Mouse (Mus musculus) stomach, postnatal 0 days (tissue): ENCODE data around the gene Nsl1. TPM values are rescaled to one million over a fixed set of nuclear protein-coding genes. Genes with fewer than 3 reads are reported as not detected.

Experiments
- ATAC-seq: fragments of 200-750 bp; cut with Nextera tagmentation; 2 replicates; pipeline ENCODE4 v1.8.0; 2017; ENCODE audit not compliant: low FRiP score, low TSS enrichment
- DNase-seq: peaks from one replicate; pipeline ENCODE4 v3.0.0-alpha.2; 2016; ENCODE audit warnings: low spot score
- H3K27ac ChIP-seq: fragments of 300-500 bp; sonication (generic); replicated peaks from 2 replicates; pipeline ENCODE4 v1.5.1; 2014; ENCODE audit warnings: mild to moderate bottlenecking, control low read depth
- H3K27me3 ChIP-seq: fragments of 300-500 bp; sonication (generic); 2 replicates; pipeline ENCODE4 v1.6.1; 2014; ENCODE audit warnings: low read length; ENCODE audit not compliant: control insufficient read depth, insufficient read depth
- H3K36me3 ChIP-seq: fragments of 300-500 bp; sonication (generic); 2 replicates; pipeline ENCODE4 v1.6.1; 2014; ENCODE audit warnings: low read length, mixed read lengths; ENCODE audit not compliant: control insufficient read depth, insufficient read depth
- H3K4me1 ChIP-seq: fragments of 300-500 bp; sonication (generic); replicated peaks from 2 replicates; pipeline ENCODE4 v1.6.1; 2014; ENCODE audit warnings: antibody characterized with exemption; ENCODE audit not compliant: control insufficient read depth, insufficient read depth
- H3K4me2 ChIP-seq: fragments of 300-500 bp; sonication (generic); replicated peaks from 2 replicates; pipeline ENCODE4 v1.6.1; 2014; ENCODE audit warnings: low read depth, mild to moderate bottlenecking, control low read depth, moderate library complexity
- H3K4me3 ChIP-seq: fragments of 300-500 bp; sonication (generic); 2 replicates; pipeline ENCODE4 v1.5.1; 2014; ENCODE audit warnings: low read depth, low read length, control low read depth
- H3K9ac ChIP-seq: fragments of 300-500 bp; sonication (generic); 2 replicates; pipeline ENCODE4 v1.6.1; 2014; ENCODE audit warnings: mild to moderate bottlenecking, low read length, control low read depth, mixed read lengths
- H3K9me3 ChIP-seq: fragments of 300-500 bp; sonication (generic); 2 replicates; pipeline ENCODE4 v1.6.1; 2016; ENCODE audit warnings: low read length; ENCODE audit not compliant: control insufficient read depth
- CTCF ChIP-seq: IDR thresholded peaks from 2 replicates; pipeline ENCODE4 v1.5.1; 2016; ENCODE audit warnings: antibody characterized with exemption, low read depth, mild to moderate bottlenecking, moderate library complexity
- EP300 ChIP-seq: optimal IDR thresholded peaks from 2 replicates; pipeline ENCODE3; 2016; ENCODE audit warnings: antibody characterized with exemption
- WGBS: fragments of 180-500 bp; shearing (Covaris S2); extraction: QIAGEN DNeasy Blood & Tissue Kit; methylation state at CpG from one replicate; pipeline ENCODE4 v1.1.7; 2014; 5-methylcytosine and 5-hydroxymethylcytosine counted together
- polyA plus RNA-seq: library from polyadenylated mRNA; unstranded; fragments of >200 nt; fragmentation: Nextera tagmentation; extraction: Ambion mirVana; gene quantifications from 2 replicates; pipeline ENCODE4 v1.2.1, GENCODE M21; 2015

Nsl1 gene
- polyA plus RNA-seq, 1 experiment from 2014 or later: 5.2 TPM

- 70% methylated on average over 7 of the region's 7 CpGs for WGBS
- Histone ChIP-seq H3K4me1 (no peaks in the 10 kb centered on the region), H3K27ac (no peak overlapping the region), H3K36me3 (no peaks in the 10 kb centered on the region), H3K4me3 (no peak overlapping the region), H3K9me3 (no peaks in the 10 kb centered on the region), H3K9ac (no peak overlapping the region), H3K27me3 (no peaks in the 10 kb centered on the region), H3K4me2 (no peak overlapping the region)
- TF ChIP-seq CTCF: no peak
- no peak for TF ChIP-seq EP300
- DNase-seq: no peak
- no peak for ATAC-seq
Observed at GRCm38 (mm10) chr1:191114868-191115267, 52.1 kb downstream of the Nsl1 start.

GRCm38 (mm10) chr1:191115514-191116238 is 52.9 kb downstream of the Nsl1 start:
- no peaks in the 10 kb centered on the region for H3K4me1 ChIP-seq
- H3K9me3 ChIP-seq: no peaks in the 10 kb centered on the region
- TF ChIP-seq EP300 (no peak), CTCF (no peak)
- H3K9ac ChIP-seq: no peak overlapping the region
- no peak for DNase-seq
- WGBS: 73% methylated on average over 11 of the region's 11 CpGs
- ATAC-seq: 0 out of 2 replicates have a peak, but pooled peaks have one; percentile 15
- no peak overlapping the region for H3K27ac ChIP-seq
- no peaks in the 10 kb centered on the region for H3K36me3 ChIP-seq
- no peaks in the 10 kb centered on the region for H3K27me3 ChIP-seq
- no peak overlapping the region for H3K4me2 ChIP-seq
- H3K4me3 ChIP-seq: no peak overlapping the region

DNA sequence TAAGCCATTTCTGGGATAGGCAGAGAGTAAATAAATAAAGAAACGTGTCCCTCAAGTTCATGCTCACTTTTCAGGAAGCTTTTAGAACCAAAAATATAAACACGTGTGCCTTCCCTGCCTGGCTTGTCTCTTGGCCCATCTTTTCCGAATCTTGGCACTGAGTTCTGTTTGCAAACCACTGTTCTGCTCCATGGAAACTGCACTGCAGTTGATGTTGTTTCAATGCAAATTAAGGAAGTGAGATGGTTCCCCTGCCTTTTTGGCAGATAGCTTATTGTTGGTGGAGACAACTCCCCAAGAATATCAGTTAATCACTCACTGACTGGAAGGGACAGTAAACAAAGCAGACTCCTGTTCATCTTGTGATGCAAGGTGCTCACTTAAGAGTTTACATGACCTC is 59.9 kb downstream of the Nsl1 start:
- no peak overlapping the region for H3K4me3 ChIP-seq
- no peak overlapping the region for H3K9ac ChIP-seq
- ATAC-seq: no peak
- H3K27ac ChIP-seq: no peak overlapping the region
- DNase-seq: no peak
- no peaks in the 10 kb centered on the region for H3K9me3 ChIP-seq
- WGBS: 45% methylated on average over 3 of the region's 3 CpGs
- H3K4me2 ChIP-seq: no peak overlapping the region
- H3K27me3 ChIP-seq: no peaks in the 10 kb centered on the region
- TF ChIP-seq CTCF (no peak), EP300 (no peak)
- H3K4me1 ChIP-seq: no peaks in the 10 kb centered on the region
- no peaks in the 10 kb centered on the region for H3K36me3 ChIP-seq

DNA sequence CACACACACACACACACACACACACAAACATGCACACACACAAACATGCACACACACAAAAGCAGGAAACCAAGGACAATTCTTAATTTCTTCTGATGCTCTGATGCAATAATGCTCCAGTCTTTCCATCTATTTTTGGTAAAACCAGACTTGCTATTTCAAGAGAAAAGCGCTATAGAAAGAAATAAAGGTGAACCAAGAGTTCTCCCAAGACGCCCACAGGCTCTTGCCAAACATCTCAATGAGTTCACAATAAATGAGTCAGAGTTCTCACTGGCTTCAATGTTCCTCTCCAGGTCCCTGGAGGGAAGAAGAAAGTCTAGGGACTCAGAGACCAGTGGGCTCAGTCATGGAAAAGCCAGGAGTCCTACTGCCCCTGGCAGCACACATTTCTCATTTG is 60.9 kb downstream of the Nsl1 start:
- Histone ChIP-seq H3K4me1 (no peaks in the 10 kb centered on the region), H3K4me2 (no peak overlapping the region), H3K36me3 (no peaks in the 10 kb centered on the region), H3K9me3 (no peaks in the 10 kb centered on the region), H3K27ac (no peak overlapping the region), H3K4me3 (no peak overlapping the region), H3K27me3 (no peaks in the 10 kb centered on the region), H3K9ac (no peak overlapping the region)
- TF ChIP-seq EP300 (no peak), CTCF (no peak)
- DNase-seq: no peak
- ATAC-seq: no peak
- WGBS: 71% methylated on average over 2 of the region's 2 CpGs

GRCm38 (mm10) chr1:191124288-191124687 is 61.5 kb downstream of the Nsl1 start:
- Histone ChIP-seq H3K27me3 (no peaks in the 10 kb centered on the region), H3K4me2 (no peak overlapping the region), H3K9me3 (no peaks in the 10 kb centered on the region), H3K27ac (no peak overlapping the region), H3K9ac (no peak overlapping the region), H3K4me3 (no peak overlapping the region), H3K36me3 (no peaks in the 10 kb centered on the region), H3K4me1 (no peaks in the 10 kb centered on the region)
- ATAC-seq (no peak), DNase-seq (no peak)
- no peak for TF ChIP-seq CTCF
- TF ChIP-seq EP300: no peak
- 65% methylated on average over 4 of the region's 4 CpGs for WGBS

- DNase-seq: peak; percentile 83
- Histone ChIP-seq H3K9ac (0 out of 2 replicates have a peak overlapping the region, but pooled peaks have one; percentile 43), H3K4me1 (no peaks in the 10 kb centered on the region), H3K4me2 (peak overlapping the region; percentile 48), H3K4me3 (peak overlapping the region; percentile 28; the same call in 1 of the 2 replicates), H3K36me3 (no peaks in the 10 kb centered on the region), H3K9me3 (no peaks in the 10 kb centered on the region), H3K27me3 (no peaks in the 10 kb centered on the region), H3K27ac (no peak overlapping the region)
- peak; percentile 84 for TF ChIP-seq CTCF
- no peak for TF ChIP-seq EP300
- ATAC-seq: peak; percentile 87
- WGBS: 13% methylated on average over 38 of the region's 38 CpGs
Observed at GRCm38 (mm10) chr1:191125811-191126638, 63.2 kb downstream of the Nsl1 start.
